Mouse (Mus musculus) ES-E14 (cell line): ENCODE results near the gene Amtn.
"Not testable (repeated sequence)": the region's sequence is repeated elsewhere in the genome, so short reads cannot be mapped to it uniquely, and the experiment has no call there.

Experiments used
- MAFK ChIP-seq: IDR thresholded peaks from 2 replicates; pipeline ENCODE4 v1.6.1; 2014; ENCODE audit warnings: mild to moderate bottlenecking, low read depth, low read length, inconsistent platforms; ENCODE audit not compliant: insufficient read depth
- ZNF384 ChIP-seq: IDR thresholded peaks from 2 replicates; pipeline ENCODE4 v1.6.1; 2012; ENCODE audit warnings: low read depth, low read length, inconsistent platforms

DNA sequence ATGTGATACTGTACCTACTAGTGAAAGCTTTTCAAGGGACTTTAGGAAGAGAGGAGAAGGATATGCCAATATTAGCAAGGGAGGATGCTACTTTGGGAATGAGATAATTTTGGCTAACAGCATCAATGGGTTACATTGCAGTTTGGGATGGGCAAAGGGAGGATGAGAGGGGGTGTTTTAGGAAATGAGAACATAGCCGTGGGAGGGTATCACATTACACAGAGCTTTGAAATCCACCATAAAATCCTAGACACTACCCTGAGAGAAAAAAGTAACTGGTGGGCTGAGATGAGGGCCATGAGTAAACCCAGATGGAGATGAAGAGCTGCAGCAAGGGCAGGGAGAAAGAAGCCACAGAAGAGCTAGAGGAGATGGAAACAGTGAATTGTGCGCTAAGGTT, 49.0 kb downstream of the Amtn start:
- not testable (repeated sequence) for TF ChIP-seq MAFK, ZNF384
